Mouse (Mus musculus) forebrain, embryonic 11.5 days (tissue): ENCODE data around the gene Nkx1-2. TPM values are rescaled to one million over a fixed set of nuclear protein-coding genes. Genes with fewer than 3 reads are reported as not detected.

Experiments
- ATAC-seq: fragments of 200-750 bp; cut with Nextera tagmentation; replicated peaks from 2 replicates; pipeline ENCODE4 v1.8.0; 2017; ENCODE audit warnings: moderate TSS enrichment; ENCODE audit not compliant: low FRiP score
- DNase-seq: peaks from one replicate; pipeline ENCODE4 v3.0.0-alpha.2; 2017; ENCODE audit warnings: low spot score
- H3K27ac ChIP-seq: fragments of 300-500 bp; sonication (generic); 2 replicates; pipeline ENCODE4 v1.5.1; 2014; ENCODE audit warnings: low read depth, low read length
- H3K27me3 ChIP-seq: fragments of 300-500 bp; sonication (generic); 2 replicates; pipeline ENCODE4 v1.6.1; 2014; ENCODE audit warnings: mild to moderate bottlenecking, low read length, mixed read lengths; ENCODE audit not compliant: control insufficient read depth, insufficient read depth
- H3K36me3 ChIP-seq: fragments of 300-500 bp; sonication (generic); 2 replicates; pipeline ENCODE4 v1.6.1; 2014; ENCODE audit warnings: mild to moderate bottlenecking, low read length, moderate library complexity, mixed read lengths; ENCODE audit not compliant: control insufficient read depth, insufficient read depth
- H3K4me1 ChIP-seq: fragments of 300-500 bp; sonication (generic); replicated peaks from 2 replicates; pipeline ENCODE4 v1.6.1; 2014; ENCODE audit warnings: low read length, mixed read lengths; ENCODE audit not compliant: control insufficient read depth, insufficient read depth
- H3K4me2 ChIP-seq: fragments of 300-500 bp; sonication (generic); 2 replicates; pipeline ENCODE4 v1.6.1; 2014; ENCODE audit warnings: low read depth, mild to moderate bottlenecking, low read length, moderate library complexity, mixed read lengths; ENCODE audit not compliant: severe bottlenecking
- H3K4me3 ChIP-seq: fragments of 300-500 bp; sonication (generic); 2 replicates; pipeline ENCODE4 v1.5.1; 2014; ENCODE audit warnings: low read depth, low read length
- H3K9ac ChIP-seq: fragments of 300-500 bp; sonication (generic); 2 replicates; pipeline ENCODE4 v1.6.1; 2014; ENCODE audit warnings: low read length
- H3K9me3 ChIP-seq: fragments of 300-500 bp; sonication (generic); 2 replicates; pipeline ENCODE4 v1.6.1; 2016; ENCODE audit warnings: low read length, mixed read lengths; ENCODE audit not compliant: control insufficient read depth
- WGBS: fragments of 180-500 bp; shearing (Covaris S2); extraction: QIAGEN DNeasy Blood & Tissue Kit; methylation state at CpG from one replicate; pipeline ENCODE4 v1.1.7; 2014; 5-methylcytosine and 5-hydroxymethylcytosine counted together
- polyA plus RNA-seq: library from polyadenylated mRNA; unstranded; fragments of >200 nt; fragmentation: Nextera tagmentation; extraction: Ambion mirVana; gene quantifications from 2 replicates; pipeline ENCODE4 v1.2.1, GENCODE M21; 2014

Gene Nkx1-2
- polyA plus RNA-seq, 1 experiment from 2014 or later = not detected

GRCm38 (mm10) chr7:132551351-132552126 is 47.9 kb downstream of the Nkx1-2 start:
- peak overlapping the region; percentile 77 for H3K4me2 ChIP-seq
- no peaks in the 10 kb centered on the region for H3K36me3 ChIP-seq
- no peaks in the 10 kb centered on the region for H3K27me3 ChIP-seq
- ATAC-seq (peak; percentile 96), DNase-seq (peak; percentile 97)
- H3K9me3 ChIP-seq = no peaks in the 10 kb centered on the region
- 1% methylated on average over 27 of the region's 27 CpGs for WGBS
- peak overlapping the region; percentile 62 for H3K9ac ChIP-seq
- H3K4me3 ChIP-seq = peak overlapping the region; percentile 44
- H3K27ac ChIP-seq = no peak overlapping the region
- 0 out of 2 replicates have a peak, but pooled peaks cover 2% of the 10 kb centered on the region for H3K4me1 ChIP-seq

GRCm38 (mm10) chr7:132547126-132547525 is 52.3 kb downstream of the Nkx1-2 start:
- Histone ChIP-seq H3K4me3 (no peak overlapping the region), H3K4me1 (0 out of 2 replicates have a peak, but pooled peaks cover 2% of the 10 kb centered on the region), H3K36me3 (no peaks in the 10 kb centered on the region), H3K9ac (no peak overlapping the region), H3K4me2 (no peak overlapping the region), H3K9me3 (no peaks in the 10 kb centered on the region), H3K27me3 (no peaks in the 10 kb centered on the region), H3K27ac (no peak overlapping the region)
- DNase-seq = no peak
- WGBS = 77% methylated on average over 3 of the region's 3 CpGs
- no peak for ATAC-seq

Other genes starting within 250 kb of the Nkx1-2 start
- 134 and 137 TPM in 2 replicates for gene Oat, start 23.2 kb downstream of the Nkx1-2 start, polyA plus RNA-seq
- 12.7 and 15.1 TPM in 2 replicates for gene Lhpp, start 11.0 kb upstream of the Nkx1-2 start, polyA plus RNA-seq
- 44.3 and 45.5 TPM in 2 replicates for gene Fam53b, start 214.2 kb upstream of the Nkx1-2 start, polyA plus RNA-seq